Mouse (Mus musculus): ENCODE data around the gene Sntg2.

DNA sequence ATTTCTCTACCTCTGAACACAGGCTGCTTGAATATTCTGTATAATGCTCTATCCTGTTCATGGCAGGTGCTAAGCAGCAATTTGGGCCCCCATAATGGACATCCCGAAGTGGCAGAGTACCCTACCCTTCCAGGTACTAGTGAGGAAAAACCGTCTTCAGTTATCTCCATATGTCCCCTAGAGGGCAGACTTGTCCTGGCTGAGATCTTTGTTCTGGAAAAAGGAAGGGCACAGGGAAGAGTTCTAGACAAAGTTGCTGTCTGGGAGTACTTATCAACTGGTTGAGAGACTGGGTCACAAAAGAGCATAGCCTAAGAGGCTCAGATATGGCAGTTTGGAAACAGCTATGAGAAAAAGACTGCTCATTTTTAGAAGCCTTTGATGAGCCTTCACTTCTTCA, 173.4 kb downstream of the Sntg2 start:
- TF ChIP-seq ZNF384 (IDR thresholded peaks at IDR 0.05; ENCODE audit: low read depth, low read length) (no peak), MAFK (IDR thresholded peaks at IDR 0.05; ENCODE audit: insufficient read depth, low read depth, low read length) (no peak), ZC3H11A (IDR thresholded peaks at IDR 0.05; ENCODE audit: borderline replicate concordance, low read depth, low read length) (peak; percentile 28; the same call in 1 of the 2 replicates), CHD2 (IDR thresholded peaks at IDR 0.05; ENCODE audit: low read depth, low read length) (no peak), HCFC1 (IDR thresholded peaks at IDR 0.05; ENCODE audit: borderline replicate concordance, insufficient read depth, low read length) (no peak)

Data from ES-E14 (cell line).